Comparison of ENCODE assay signal across 8 mouse cellular contexts in the genomic region with DNA sequence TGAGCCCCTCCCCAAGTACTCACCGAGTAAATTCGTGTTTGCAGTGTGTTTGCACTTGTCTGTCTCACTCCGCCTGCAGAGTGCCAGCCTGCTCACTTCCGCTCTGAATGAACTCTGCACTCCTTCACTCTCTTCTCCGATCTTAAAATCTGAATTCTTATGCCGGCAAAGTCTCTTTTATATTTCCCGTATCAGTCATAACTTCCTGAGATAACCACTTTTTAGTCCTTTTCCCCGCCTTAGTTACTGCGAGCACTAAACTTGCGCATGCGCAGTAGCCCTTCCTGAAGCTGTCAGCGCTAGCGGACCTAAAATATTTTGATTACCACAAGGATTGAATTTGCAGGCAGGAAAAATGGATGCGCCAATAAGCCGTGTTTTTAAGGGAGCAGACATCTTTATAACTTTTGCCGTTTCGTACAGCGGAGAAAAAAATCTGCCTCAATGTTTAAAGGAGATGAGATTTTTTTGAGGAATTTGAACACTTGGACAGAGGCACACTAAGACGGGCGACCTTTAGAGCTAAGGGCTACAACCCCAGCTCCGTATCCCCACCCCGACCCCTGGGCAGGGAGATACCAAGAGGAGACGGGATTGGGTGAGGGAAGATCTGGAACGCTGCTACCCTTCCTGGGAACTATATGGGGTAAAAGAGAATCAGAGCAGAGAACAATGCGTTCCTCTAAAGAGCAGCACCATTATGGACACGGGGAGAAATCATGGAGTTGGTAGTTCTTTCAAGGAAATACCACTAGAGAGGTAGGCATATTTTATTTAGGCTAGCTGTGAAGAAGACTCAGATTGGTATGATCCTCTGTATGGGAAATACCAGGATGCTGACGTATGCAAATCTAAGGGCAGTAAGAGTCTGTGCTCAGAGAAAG. TPM values are rescaled to one million over a fixed set of nuclear protein-coding genes. Genes with fewer than 3 reads are reported as not detected.
DNase-seq lines count a peak whose midpoint lies in the region; ATAC-seq and TF ChIP-seq lines count a peak whose summit lies in the region.

A gene (minus strand): TSS at position 545 of the 884 bp plus-strand sequence.

- no peaks in the 10 kb centered on the region for H3K9me3 ChIP-seq in hindbrain, embryonic 11.5 days (ENCODE audit: control insufficient read depth, low read length)
- H3K9me3 ChIP-seq in lung, embryonic 14.5 days (ENCODE audit: low read depth, low read length), result no peaks in the 10 kb centered on the region

- peak within 1 kb of the TSS; percentile 41 for H3K4me3 ChIP-seq in hindbrain, embryonic 11.5 days (ENCODE audit: low read depth, low read length)
- H3K4me3 ChIP-seq in lung, embryonic 14.5 days (ENCODE audit: low read depth, low read length), result peak within 1 kb of the TSS; percentile 41
- H3K4me3 ChIP-seq in olfactory bulb, adult 2 months (ENCODE audit: insufficient read depth, low read depth, low read length), result peak within 1 kb of the TSS; percentile 59
- peak within 1 kb of the TSS; percentile 52 for H3K4me3 ChIP-seq in thymus, adult 2 months (ENCODE audit: control insufficient read depth, insufficient read depth, low read length)

- 18% methylated on average over 27 of the region's 27 CpGs for WGBS in hindbrain, embryonic 11.5 days
- 14% methylated on average over 27 of the region's 27 CpGs for WGBS in lung, embryonic 14.5 days
- WGBS in olfactory bulb, adult 2 months, result 19% methylated on average over 27 of the region's 27 CpGs
- WGBS in thymus, adult 2 months, result 3% methylated on average over 27 of the region's 27 CpGs

- peak within 1 kb of the TSS; percentile 0; the same call in 1 of the 2 replicates for H3K9ac ChIP-seq in hindbrain, embryonic 11.5 days (ENCODE audit: low read depth, low read length)
- H3K9ac ChIP-seq in lung, embryonic 14.5 days, result peak within 1 kb of the TSS; percentile 44

- no peaks in the 10 kb centered on the region for H3K36me3 ChIP-seq in hindbrain, embryonic 11.5 days (ENCODE audit: control insufficient read depth, insufficient read depth, low read length)
- no peaks in the 10 kb centered on the region for H3K36me3 ChIP-seq in lung, embryonic 14.5 days (ENCODE audit: insufficient read depth)
- no peaks in the 10 kb centered on the region for H3K36me3 ChIP-seq in thymus, adult 2 months (ENCODE audit: control insufficient read depth, insufficient read depth, low read length)

- DNase-seq in NIH3T3 (ENCODE audit: low read depth), result peak; percentile 88
- peak; percentile 71 for DNase-seq in cerebellum, adult 8-10 months
- DNase-seq in frontal cortex, adult 2 months (ENCODE audit: extremely low spot score in 1 of 2, low spot score in 1 of 2), result peak; percentile 45 to 79
- DNase-seq in hindbrain, embryonic 11.5 days (ENCODE audit: low spot score), result peak; percentile 70
- DNase-seq in layer of hippocampus, adult 9-10 months (ENCODE audit: low spot score), result peak; percentile 65
- peak; percentile 83 for DNase-seq in lung, embryonic 14.5 days
- DNase-seq in thymus, adult 2 months, result peak; percentile 48

- peak within 1 kb of the TSS; percentile 40 for H3K4me2 ChIP-seq in hindbrain, embryonic 11.5 days (replicated peaks; ENCODE audit: low read depth, low read length)
- H3K4me2 ChIP-seq in lung, embryonic 14.5 days, result peak within 1 kb of the TSS; percentile 57

- no peak for TF ChIP-seq CTCF in lung, embryonic 14.5 days (IDR thresholded peaks at IDR 0.05; ENCODE audit: low read depth)
- TF ChIP-seq CTCF in olfactory bulb, adult 2 months (IDR thresholded peaks at IDR 0.05; ENCODE audit: insufficient read depth, low read depth, low read length), result no peak
- no peak for TF ChIP-seq CTCF in thymus, adult 2 months (IDR thresholded peaks at IDR 0.05; ENCODE audit: borderline replicate concordance, control insufficient read depth, extremely low read depth, insufficient read depth, low read length, poor library complexity)

- H3K27ac ChIP-seq in hindbrain, embryonic 11.5 days (ENCODE audit: low read depth, low read length), result no peak within 1 kb of the TSS
- H3K27ac ChIP-seq in lung, embryonic 14.5 days (ENCODE audit: low read depth), result peak within 1 kb of the TSS; percentile 63; the same call in 1 of the 2 replicates
- H3K27ac ChIP-seq in olfactory bulb, adult 2 months (ENCODE audit: insufficient read depth, low read depth, low read length), result peak within 1 kb of the TSS; percentile 80
- peak within 1 kb of the TSS; percentile 54; the same call in 1 of the 2 replicates for H3K27ac ChIP-seq in thymus, adult 2 months (ENCODE audit: control insufficient read depth, insufficient read depth, low read length)

- no peaks in the 10 kb centered on the region for H3K4me1 ChIP-seq in hindbrain, embryonic 11.5 days (replicated peaks; ENCODE audit: control insufficient read depth, insufficient read depth, low read length)
- no peaks in the 10 kb centered on the region for H3K4me1 ChIP-seq in lung, embryonic 14.5 days (ENCODE audit: insufficient read depth)
- H3K4me1 ChIP-seq in olfactory bulb, adult 2 months (ENCODE audit: control insufficient read depth, insufficient read depth, low read length), result no peaks in the 10 kb centered on the region
- peaks cover 3% of the 10 kb centered on the region for H3K4me1 ChIP-seq in thymus, adult 2 months (replicated peaks; ENCODE audit: control insufficient read depth, insufficient read depth, low read length)

- no peaks in the 10 kb centered on the region for H3K27me3 ChIP-seq in hindbrain, embryonic 11.5 days (ENCODE audit: control insufficient read depth, insufficient read depth, low read length)
- no peaks in the 10 kb centered on the region for H3K27me3 ChIP-seq in lung, embryonic 14.5 days (ENCODE audit: insufficient read depth, low read length)
- no peaks in the 10 kb centered on the region for H3K27me3 ChIP-seq in thymus, adult 2 months (ENCODE audit: control insufficient read depth, insufficient read depth, low read length)

- ATAC-seq in hindbrain, embryonic 11.5 days (ENCODE audit: low FRiP score), result peak; percentile 91
- peak; percentile 93 for ATAC-seq in lung, embryonic 14.5 days (ENCODE audit: insufficient read depth)

- TF ChIP-seq POLR2A in olfactory bulb, adult 2 months (IDR thresholded peaks at IDR 0.05; ENCODE audit: insufficient read depth, low read depth, low read length), result no peak
- TF ChIP-seq POLR2A in thymus, adult 2 months (IDR thresholded peaks at IDR 0.05; ENCODE audit: control insufficient read depth, extremely low read depth, insufficient read depth, low read length, poor library complexity), result no peak

RNA-seq across cellular contexts. Expression of the gene that starts here (rescaled TPM):
- polyA plus RNA-seq in frontal cortex, adult 2 months (2012; rRNA removed), result 1.6 and 1.8 TPM in 2 replicates
- 3.1 and 3.3 TPM in 2 replicates for polyA plus RNA-seq in hindbrain, embryonic 11.5 days (2014; fragmentation: Nextera tagmentation; extraction: Ambion mirVana)
- polyA plus RNA-seq in lung, embryonic 14.5 days (2014; fragmentation: Nextera tagmentation; extraction: Ambion mirVana), result 1.3 TPM in 2 replicates
- not detected in 2 replicates for polyA plus RNA-seq in olfactory bulb, adult 2 months (2012; ENCODE audit: insufficient read depth, insufficient read length, low replicate concordance, missing spikeins)
- polyA plus RNA-seq in thymus, adult 2 months (2012; rRNA removed), result 0.05 TPM in 2 replicates

Comparison
In these comparisons a context has a peak if more than half of its experiments do, and no peak if none do; other contexts are left out.
1. Peak in DNase-seq, H3K4me3 ChIP-seq and H3K27ac ChIP-seq in thymus, adult 2 months; RNA of the gene not detected or under 1 TPM.